25 mouse cellular contexts compared by ENCODE assay signal in the genomic region with DNA sequence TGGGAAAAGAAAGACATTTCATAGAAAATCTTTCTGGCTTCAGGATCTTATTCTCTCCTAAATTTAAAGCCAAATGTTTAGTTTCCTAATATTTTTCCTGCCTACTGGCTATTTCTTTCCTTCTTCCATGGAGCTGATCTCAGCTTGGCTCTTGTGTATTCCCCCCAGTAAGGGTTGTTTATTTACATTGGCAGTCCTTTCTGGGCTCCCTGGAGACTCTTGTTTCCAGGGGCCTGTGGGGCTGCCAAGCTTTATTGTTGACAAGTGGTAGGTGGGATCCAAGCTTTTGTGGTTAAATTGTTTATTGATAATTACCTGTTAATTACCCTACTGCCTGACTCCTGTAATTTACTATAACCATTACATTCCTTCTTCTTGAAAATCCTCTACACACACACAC.
DNase-seq lines count a peak whose midpoint lies in the region; ATAC-seq and TF ChIP-seq lines count a peak whose summit lies in the region.
"Had no signal": no experiment of that assay in that cellular context is flagged by ENCODE, and none has a peak within 500 bp of the region (broad histone marks: within the 10 kb centered on the region; RNA-seq: fewer than 3 reads in every experiment).

No protein-coding gene starts in this region.

- ATAC-seq in forebrain, embryonic 14.5 days, result no peak
- ATAC-seq in forebrain, embryonic 13.5 days, result no peak
- ATAC-seq in lung, embryonic 14.5 days (ENCODE audit: insufficient read depth), result no peak
- ATAC-seq: CD4-positive, CD25-positive, alpha-beta regulatory T cell, adult 4 months; forebrain, embryonic 16.5 days had no signal

- H3K9me3 ChIP-seq in forebrain, embryonic 14.5 days (replicated peaks; ENCODE audit: control insufficient read depth, low read length), result no peaks in the 10 kb centered on the region
- H3K9me3 ChIP-seq in forebrain, embryonic 13.5 days (replicated peaks), result no peaks in the 10 kb centered on the region
- no peaks in the 10 kb centered on the region for H3K9me3 ChIP-seq in lung, embryonic 14.5 days (ENCODE audit: low read depth, low read length)
- H3K9me3 ChIP-seq: embryonic facial prominence, embryonic 13.5 days; embryonic facial prominence, embryonic 15.5 days; forebrain, embryonic 10.5 days; forebrain, embryonic 12.5 days; G1E had no signal

- no peak for TF ChIP-seq CTCF in lung, embryonic 14.5 days (IDR thresholded peaks at IDR 0.05; ENCODE audit: low read depth)

- H3K4me2 ChIP-seq in forebrain, embryonic 14.5 days (ENCODE audit: low read length), result no peak overlapping the region
- no peak overlapping the region for H3K4me2 ChIP-seq in forebrain, embryonic 13.5 days
- no peak overlapping the region for H3K4me2 ChIP-seq in lung, embryonic 14.5 days
- H3K4me2 ChIP-seq: embryonic facial prominence, embryonic 13.5 days; embryonic facial prominence, embryonic 15.5 days; forebrain, embryonic 12.5 days had no signal

- no peaks in the 10 kb centered on the region for H3K36me3 ChIP-seq in forebrain, embryonic 14.5 days (ENCODE audit: control insufficient read depth, insufficient read depth, low read length)
- no peaks in the 10 kb centered on the region for H3K36me3 ChIP-seq in forebrain, embryonic 13.5 days (ENCODE audit: poor library complexity, severe bottlenecking)
- H3K36me3 ChIP-seq in lung, embryonic 14.5 days (ENCODE audit: insufficient read depth), result no peaks in the 10 kb centered on the region
- H3K36me3 ChIP-seq: embryonic facial prominence, embryonic 13.5 days; embryonic facial prominence, embryonic 15.5 days; forebrain, embryonic 10.5 days; forebrain, embryonic 12.5 days; G1E had no signal

- no peak overlapping the region for H3K27ac ChIP-seq in forebrain, embryonic 14.5 days (ENCODE audit: low read depth, low read length)
- H3K27ac ChIP-seq in forebrain, embryonic 13.5 days, result no peak overlapping the region
- no peak overlapping the region for H3K27ac ChIP-seq in lung, embryonic 14.5 days (ENCODE audit: low read depth)
- H3K27ac ChIP-seq: embryonic facial prominence, embryonic 13.5 days; embryonic facial prominence, embryonic 15.5 days; forebrain, embryonic 10.5 days; forebrain, embryonic 12.5 days had no signal

- no peaks in the 10 kb centered on the region for H3K4me1 ChIP-seq in forebrain, embryonic 14.5 days (ENCODE audit: control insufficient read depth, insufficient read depth, low read length)
- H3K4me1 ChIP-seq in forebrain, embryonic 13.5 days, result 0 out of 2 replicates have a peak, but pooled peaks cover 7% of the 10 kb centered on the region
- no peaks in the 10 kb centered on the region for H3K4me1 ChIP-seq in lung, embryonic 14.5 days (ENCODE audit: insufficient read depth)
- H3K4me1 ChIP-seq: embryonic facial prominence, embryonic 13.5 days; embryonic facial prominence, embryonic 15.5 days had no signal

- no peak overlapping the region for H3K9ac ChIP-seq in forebrain, embryonic 14.5 days (ENCODE audit: low read length)
- no peak overlapping the region for H3K9ac ChIP-seq in forebrain, embryonic 13.5 days
- no peak overlapping the region for H3K9ac ChIP-seq in lung, embryonic 14.5 days
- H3K9ac ChIP-seq: embryonic facial prominence, embryonic 13.5 days; embryonic facial prominence, embryonic 15.5 days; forebrain, embryonic 12.5 days had no signal

- DNase-seq in forebrain, embryonic 14.5 days (ENCODE audit: low spot score), result peak; percentile 7
- peak; percentile 54 for DNase-seq in lung, embryonic 14.5 days
- DNase-seq in lung, postnatal 4 days, result no peak
- no peak for DNase-seq in adipocyte (ENCODE audit: low spot score)
- DNase-seq: adrenal gland, adult 8-10 months; adrenal gland, postnatal 14 days; adrenal gland, postnatal 36 days; B cell, adult 2 months; cerebellum, adult 11 months; cerebellum, adult 18-20 months; cerebellum, adult 8-10 months; cerebellum, adult 9-11 months; cerebellum, postnatal 14 days; cerebellum, postnatal 36 days; embryo, embryonic 11 days had no signal

- H3K4me3 ChIP-seq in forebrain, embryonic 14.5 days (ENCODE audit: low read depth, low read length), result no peak overlapping the region
- H3K4me3 ChIP-seq in forebrain, embryonic 13.5 days, result no peak overlapping the region
- no peak overlapping the region for H3K4me3 ChIP-seq in lung, embryonic 14.5 days (ENCODE audit: low read depth, low read length)
- H3K4me3 ChIP-seq: embryonic facial prominence, embryonic 13.5 days; embryonic facial prominence, embryonic 15.5 days; erythroblast, embryonic 14.5 days; forebrain, embryonic 10.5 days; forebrain, embryonic 12.5 days had no signal

- H3K27me3 ChIP-seq in forebrain, embryonic 14.5 days (replicated peaks; ENCODE audit: control insufficient read depth, insufficient read depth, low read length), result no peaks in the 10 kb centered on the region
- no peaks in the 10 kb centered on the region for H3K27me3 ChIP-seq in forebrain, embryonic 13.5 days
- H3K27me3 ChIP-seq in lung, embryonic 14.5 days (ENCODE audit: insufficient read depth, low read length), result no peaks in the 10 kb centered on the region
- H3K27me3 ChIP-seq: CH12.LX; embryonic facial prominence, embryonic 13.5 days; embryonic facial prominence, embryonic 15.5 days; forebrain, embryonic 12.5 days had no signal

Comparison
In these comparisons a context has a peak if more than half of its experiments do, and no peak if none do; other contexts are left out.
1. DNase-seq: peak in forebrain, embryonic 14.5 days (single experiment) and lung, embryonic 14.5 days (single experiment); none in lung, postnatal 4 days (0 of 2) and adipocyte (single experiment).